Mouse (Mus musculus) layer of hippocampus, postnatal 36 days (tissue): ENCODE data around the gene Zfp948. TPM values are rescaled to one million over a fixed set of nuclear protein-coding genes. Genes with fewer than 3 reads are reported as not detected.
"Not testable (repeated sequence)": the region's sequence is repeated elsewhere in the genome, so short reads cannot be mapped to it uniquely, and the experiment has no call there.

Source experiments
- DNase-seq, 2 experiments: peaks; one replicate each; pipeline ENCODE4 v3.0.0; 2022
- total RNA-seq, 2 experiments: library from RNA; stranded (reverse); gene quantifications; 2 replicates each; pipeline ENCODE4 v1.2.3; 2021

Zfp948 gene
- 10 to 100 TPM; 11.8 to 12.7 TPM for total RNA-seq

DNA sequence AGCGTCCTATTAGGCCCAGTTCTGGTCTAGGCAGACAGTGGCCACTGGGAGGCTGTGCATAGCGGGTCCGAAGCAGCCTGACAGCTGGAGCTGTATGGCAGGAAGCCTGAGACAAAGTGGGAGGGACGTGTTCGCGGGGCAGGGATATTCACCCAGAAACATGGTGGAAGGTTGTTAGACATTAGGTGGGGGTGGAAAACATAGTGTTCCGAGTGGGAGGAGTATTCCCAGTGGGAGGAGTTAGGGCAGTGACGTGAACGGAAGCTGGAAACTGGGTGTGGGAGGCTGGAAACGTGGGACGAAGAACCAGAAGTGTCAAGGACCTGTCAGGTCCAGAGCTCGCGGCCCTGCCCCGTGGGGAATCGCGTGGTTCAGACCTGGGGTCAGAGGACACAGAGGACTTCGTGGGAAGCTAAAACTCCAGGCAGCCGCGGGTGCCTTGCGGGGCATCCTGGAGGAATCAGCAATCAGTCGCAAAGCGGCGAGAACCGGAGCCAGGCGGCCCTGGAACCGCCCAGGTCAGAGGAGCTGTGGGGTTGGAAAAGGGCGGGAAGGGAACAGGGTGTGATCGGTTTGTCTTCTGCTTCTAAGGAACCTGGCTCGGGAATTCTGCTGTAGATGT, at the start of gene Zfp948:
Gene Zfp948, plus strand, starts transcription at position 281 of the 622 bp plus-strand sequence.
- peak; percentile 77 to 80 for DNase-seq

DNA sequence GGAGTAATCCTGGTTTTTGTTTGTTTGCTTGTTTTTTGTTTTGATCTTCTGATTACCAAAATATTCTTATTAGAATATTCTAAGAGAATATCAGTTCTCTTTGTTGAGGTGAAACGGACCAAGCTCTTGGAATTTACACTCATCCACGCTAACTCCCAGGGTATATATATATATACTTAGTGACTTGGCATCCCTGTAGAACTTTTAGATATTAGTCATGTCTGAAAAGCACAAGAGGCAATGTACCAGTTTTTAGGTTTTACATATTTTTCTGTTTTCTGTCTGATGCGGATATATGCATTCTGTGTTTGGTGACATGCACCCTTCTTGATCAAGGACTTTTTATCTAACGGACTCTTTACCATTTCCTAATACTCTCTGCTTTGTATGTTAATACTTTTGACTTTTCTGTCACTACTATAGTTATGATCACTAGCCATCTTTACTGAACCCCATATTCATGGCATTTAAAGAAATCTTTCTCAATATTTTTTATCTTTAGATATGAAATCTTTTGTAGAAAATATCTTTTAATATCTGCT, 49.6 kb upstream of the Zfp948 start:
- no peak for DNase-seq

DNA sequence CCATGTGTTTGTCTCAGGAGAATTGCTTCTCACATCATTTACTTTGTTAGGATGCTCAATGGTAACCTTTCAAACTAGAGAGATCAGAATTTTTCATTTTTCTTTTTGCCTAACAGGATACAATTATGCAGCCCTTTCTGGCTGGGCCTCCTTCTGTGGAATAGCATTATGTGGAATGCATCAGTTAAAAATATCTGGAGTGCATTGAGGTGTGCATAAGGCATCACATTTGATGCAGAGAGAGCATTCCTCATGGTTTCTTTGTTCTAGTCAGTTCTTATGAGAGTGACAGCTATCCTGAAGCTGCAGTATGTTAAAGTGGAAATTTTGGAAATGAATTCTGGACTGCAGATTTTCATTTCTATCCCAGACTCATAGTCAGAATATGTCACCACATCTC, 40.5 kb upstream of the Zfp948 start:
- no peak for DNase-seq

DNA sequence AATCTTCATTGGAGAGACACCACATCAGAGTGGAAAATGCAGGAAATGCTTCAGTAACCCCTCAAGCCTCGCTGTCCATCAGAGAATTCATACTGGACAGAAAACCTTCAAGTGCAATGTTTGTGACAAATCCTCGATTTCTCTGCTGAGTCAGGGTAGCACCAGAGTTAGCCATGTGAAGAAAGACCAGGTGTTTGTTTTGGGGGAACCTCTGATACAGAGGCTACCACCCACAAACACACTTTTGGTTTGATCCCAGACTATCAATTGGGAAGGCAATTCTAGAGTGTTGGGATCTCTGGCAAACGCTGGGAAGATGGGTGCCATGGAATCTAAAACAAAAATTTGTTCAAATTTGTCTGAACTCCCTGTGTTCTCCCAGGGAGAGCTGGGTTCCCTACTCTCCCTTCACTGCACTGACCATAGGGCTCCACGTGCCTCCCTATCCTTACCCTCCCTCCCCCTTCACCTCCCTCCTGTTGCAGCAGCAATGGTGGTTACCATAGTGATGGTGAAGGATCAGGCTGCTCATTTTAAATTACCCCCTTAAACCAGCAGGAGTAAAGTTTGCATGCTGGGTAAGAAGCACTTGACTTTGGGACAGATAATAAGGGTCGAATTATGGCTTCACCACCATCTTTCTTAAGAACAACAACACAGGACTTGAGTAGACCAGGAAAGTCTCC, 36.0 kb upstream of the Zfp948 start:
- no peak for DNase-seq

DNA sequence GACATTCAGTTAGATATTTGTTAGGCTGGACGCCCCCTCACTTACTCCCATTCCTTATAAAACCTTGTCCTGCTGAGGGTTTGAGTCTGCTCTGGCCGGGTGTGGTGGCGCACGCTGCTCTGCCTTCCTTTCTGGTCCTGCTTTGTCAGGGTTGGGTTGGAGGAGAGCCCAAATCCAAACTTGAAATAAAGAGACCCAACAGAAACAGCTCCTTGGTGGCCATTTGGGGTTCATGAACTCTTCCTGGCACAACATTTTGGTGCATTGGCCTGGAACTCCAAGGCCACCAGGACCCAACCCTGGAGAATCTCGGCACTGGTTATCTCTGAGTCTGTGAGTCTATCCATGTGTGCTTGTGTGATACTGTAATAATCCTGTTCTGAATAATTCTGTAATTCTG, 35.2 kb upstream of the Zfp948 start:
- peak in 1 of 2 experiments; percentile 15 for DNase-seq

DNA sequence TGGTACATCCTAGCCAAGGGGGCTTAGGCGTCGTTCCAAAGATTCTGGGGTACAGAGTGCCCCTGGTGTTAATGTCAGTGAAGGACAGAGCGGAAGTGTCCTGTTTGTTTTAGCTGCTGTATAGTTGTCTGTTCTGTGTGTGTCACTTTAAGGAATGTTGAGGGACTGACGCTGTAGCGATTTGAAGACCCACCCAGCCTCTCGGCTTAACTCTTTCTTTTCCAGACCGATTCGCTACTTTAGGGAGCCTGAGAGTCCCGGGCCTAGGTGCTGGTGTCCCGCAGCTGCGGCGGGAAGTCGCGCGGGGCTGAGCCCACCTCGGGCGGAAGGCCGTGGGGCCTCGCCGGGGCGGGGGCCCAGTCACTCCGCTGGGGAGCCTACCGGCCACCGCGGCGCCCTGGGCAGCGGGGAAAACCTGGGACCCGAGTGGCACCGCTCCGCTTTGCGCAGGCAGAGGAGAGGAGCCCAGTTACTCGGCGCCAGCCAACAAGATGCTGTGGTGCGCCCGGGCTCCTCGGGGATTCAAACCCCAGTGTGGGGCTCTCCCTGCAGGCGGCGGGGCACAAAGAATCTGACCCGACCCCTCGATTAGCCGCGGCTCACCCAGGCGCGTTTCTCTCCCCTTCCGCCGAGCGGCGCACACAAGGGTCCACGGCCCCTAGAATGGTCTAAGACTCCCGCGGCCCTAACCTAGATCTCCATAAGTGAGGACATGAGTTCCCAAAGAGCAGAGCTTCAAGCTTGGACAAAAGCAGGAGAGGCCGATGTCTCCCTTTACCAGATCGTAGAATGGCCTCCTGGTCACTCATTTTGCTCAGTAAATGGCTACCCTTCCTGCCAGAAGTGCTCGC, 34.5 kb upstream of the Zfp948 start:
- peak; percentile 74 to 80 for DNase-seq

DNA sequence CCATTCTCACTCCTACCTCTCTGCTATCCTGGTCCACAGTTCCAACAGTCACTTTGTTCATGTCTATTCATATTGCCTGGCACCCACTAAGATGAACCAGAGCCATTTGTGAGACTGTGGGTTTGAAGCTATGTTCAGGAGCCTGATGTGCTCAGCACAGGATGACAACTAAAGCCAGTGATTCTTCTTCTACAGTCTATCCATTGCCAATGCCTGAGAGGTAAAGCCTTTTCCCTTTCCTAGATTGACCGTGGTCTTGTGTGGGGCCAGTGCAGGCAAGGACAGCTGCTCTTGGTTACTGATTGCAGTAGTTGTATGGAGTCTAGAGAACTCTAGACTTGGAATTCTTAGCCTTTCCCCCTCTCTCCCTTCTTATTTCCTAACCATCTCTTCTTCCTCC, 32.8 kb upstream of the Zfp948 start:
- DNase-seq: no peak

DNA sequence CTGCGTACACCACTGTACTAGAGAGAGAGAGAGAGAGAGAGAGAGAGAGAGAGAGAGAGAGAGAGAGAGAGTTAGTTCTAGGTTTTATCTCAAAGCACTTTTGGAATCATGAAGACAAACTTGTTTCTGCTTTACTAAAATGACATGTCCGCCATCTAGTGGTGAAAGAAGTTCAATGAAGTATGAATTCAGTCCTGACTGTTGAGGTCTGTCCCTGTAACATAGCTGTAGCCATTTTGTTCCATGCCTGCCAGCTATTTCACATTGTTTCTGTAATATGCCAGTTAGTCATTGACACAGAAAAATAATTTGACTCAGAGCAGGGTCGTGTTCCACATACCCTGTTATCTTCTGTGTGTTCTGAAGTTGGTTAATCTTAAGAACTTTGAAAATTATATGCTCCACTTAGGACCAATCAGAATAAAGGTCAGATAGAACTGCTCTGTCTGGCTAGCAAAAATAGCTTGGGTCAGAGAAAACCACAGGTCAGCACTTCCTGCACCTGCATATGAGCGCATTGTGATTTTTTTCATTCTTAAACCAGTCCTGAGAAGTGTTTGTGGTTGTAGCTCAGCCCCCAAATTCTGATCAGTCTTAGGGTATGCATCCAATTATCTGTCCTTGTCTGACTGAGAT, 32.2 kb upstream of the Zfp948 start:
- no peak for DNase-seq

DNA sequence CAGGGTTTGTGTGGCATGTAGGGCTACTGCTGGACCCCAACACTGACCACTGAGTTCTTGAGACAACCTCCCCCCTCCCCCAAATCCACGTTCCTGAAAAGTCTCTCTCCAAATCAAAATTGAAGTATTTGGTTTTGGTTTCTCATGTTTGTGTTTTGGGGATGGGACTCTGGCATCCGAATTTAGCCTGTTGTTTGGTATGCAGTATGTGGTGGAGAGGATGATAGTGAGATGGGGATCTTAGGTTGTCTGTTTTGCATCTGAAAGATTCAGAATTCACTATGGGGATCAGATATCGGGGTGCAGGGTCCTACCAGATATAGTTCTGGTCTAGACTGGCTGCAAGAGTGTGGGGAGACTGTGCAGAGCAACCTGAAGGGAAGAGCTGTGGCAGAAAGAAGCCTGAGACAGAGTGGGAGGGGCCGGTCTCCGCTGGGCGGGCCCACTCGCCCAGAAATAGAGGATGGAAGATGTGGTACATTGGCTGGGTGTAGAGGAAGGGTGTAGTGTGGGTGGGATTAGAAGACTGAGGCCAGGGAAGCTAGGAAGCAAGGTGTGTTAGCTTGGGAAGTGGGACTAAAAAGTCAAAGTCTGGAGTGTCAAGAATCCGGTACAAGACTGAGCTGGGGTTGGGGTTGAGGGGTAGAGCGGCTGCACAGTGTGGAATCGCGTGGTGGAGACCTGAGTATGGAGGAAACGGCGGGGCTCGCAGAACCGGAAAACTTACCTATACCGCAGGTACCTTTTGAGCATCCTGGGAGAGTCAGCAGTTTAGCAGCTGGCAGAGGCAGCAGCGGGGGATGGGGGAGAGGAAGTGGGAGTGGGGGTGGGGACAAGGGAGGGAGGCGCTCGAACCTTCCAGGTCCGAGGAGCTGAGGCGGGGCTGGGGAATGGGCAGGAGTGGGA, 31.5 kb upstream of the Zfp948 start, which contains the start of gene Zfp52:
Gene Zfp52, plus strand, starts transcription at position 444 of the 906 bp plus-strand sequence.
- DNase-seq: peak; percentile 57 to 60

DNA sequence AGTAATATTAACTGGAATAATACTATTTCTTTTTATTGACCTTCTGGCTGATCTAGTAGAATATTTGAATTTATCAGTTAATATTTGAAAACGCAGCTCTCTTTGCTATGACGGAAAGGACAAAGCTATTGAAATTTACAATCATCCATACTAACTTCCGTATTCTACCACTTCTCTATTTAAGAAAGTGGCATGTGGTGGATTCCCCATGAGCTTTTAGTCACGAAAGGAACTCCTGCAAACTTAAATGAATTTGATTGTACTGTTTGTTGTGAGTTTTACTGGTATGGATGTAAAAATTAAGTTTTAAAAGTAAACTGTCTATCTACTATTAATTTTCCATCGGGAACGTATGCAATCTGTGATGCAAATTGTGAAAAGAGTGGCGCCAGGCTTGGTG, 30.7 kb upstream of the Zfp948 start:
- DNase-seq: no peak

GRCm38 (mm10) chr17:21536676-21537075, 30.1 kb upstream of the Zfp948 start:
- no peak for DNase-seq

GRCm38 (mm10) chr17:21557831-21558230, 9.0 kb upstream of the Zfp948 start:
- DNase-seq: no peak

GRCm38 (mm10) chr17:21566220-21566619, 588 bp upstream of the Zfp948 start:
- DNase-seq: peak; percentile 9 to 19

DNA sequence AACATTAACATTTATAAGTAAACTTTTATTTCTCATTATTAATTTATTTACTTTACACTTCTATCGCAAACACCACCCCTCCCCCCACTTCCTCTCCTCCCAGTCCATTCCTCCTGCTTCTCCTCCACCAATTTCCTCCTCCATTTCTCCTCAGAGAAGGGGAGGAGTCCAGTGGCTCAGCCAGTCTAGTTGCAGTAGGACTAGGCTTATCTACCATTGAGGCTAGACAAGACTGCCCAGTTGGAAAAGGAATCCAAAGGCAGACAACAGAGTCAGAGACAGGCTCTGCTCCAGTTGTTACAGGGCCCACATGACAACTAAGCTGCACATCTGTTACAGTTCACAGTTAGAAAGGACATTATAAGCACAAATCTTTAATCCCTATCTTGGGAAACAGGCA, 888 bp downstream of the Zfp948 start:
- peak in 1 of 2 experiments; percentile 5 for DNase-seq

GRCm38 (mm10) chr17:21579080-21579479, 12.3 kb downstream of the Zfp948 start:
- no peak for DNase-seq

DNA sequence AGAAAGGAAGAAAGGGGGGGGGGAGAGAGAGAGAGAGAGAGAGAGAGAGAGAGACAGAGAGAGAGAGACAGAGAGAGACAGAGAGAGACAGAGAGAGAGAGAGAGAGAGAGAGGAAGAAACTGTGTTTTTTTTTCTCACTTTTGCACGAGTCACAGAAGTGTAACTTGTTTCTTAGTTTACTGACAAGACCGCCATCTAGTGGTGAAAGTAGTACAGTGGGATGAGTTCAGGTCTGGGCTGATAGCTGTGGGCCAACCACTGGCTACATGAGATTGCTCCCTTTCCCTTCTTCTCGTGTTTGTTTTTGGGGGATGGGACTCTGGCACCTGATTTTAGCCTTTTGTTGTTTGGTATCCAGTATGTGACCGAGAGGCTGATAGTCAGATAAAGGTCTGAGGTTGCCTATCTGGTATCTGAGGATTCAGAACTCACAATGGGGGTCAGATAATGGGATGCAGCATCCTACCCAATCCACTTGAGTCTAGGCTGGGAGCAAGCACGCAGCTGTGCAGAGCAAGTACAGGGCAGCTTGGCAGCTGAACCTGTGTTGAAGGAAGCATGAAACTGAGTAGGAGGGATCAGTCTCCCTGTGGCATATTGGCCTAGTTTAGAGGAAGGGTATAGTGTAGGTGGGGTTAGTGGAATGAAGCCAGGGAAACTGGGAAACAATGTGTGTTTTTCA, 12.8 kb downstream of the Zfp948 start:
- DNase-seq: no peak

DNA sequence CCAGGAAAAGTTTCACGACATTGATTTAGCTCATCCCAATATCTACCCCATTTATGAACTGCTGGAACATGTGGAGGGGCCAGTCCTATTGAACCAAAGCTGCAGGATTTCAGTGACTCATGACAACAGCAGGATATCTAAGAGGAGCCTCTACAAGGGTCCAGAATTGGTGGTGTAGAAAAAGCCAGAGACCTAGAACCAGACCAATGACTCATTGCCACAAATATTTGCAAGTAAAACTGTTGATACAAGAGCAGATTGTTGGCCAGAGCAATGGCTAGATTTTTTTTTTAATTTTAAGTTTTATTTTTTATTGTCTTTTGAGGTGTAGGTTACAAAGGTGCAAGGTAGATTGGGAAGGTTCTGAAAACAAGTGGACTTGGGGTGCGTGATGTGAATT, 18.7 kb downstream of the Zfp948 start:
- DNase-seq: no peak

GRCm38 (mm10) chr17:21616356-21616755, 49.5 kb downstream of the Zfp948 start:
- no peak for DNase-seq

DNA sequence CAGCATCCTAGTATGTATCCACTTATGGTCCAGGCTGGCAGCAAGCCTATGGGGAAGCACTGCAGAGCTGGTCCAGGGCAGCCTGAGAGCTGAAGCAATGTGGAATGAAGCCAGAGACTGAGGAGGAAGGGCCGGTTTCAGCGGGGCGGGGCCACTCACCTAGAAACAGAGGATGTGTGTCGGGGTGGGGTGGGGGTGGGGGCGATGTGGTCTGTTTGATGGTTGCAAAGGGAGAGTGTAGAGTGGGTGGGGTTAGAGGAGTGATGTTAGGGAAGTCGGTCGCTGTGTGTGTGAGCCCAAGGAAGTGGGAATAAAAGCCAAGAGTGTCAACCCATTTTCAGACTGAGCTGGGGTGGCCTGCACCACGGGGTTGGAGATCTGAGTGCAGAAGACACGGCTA, 50.5 kb downstream of the Zfp948 start:
- DNase-seq: no peak

DNA sequence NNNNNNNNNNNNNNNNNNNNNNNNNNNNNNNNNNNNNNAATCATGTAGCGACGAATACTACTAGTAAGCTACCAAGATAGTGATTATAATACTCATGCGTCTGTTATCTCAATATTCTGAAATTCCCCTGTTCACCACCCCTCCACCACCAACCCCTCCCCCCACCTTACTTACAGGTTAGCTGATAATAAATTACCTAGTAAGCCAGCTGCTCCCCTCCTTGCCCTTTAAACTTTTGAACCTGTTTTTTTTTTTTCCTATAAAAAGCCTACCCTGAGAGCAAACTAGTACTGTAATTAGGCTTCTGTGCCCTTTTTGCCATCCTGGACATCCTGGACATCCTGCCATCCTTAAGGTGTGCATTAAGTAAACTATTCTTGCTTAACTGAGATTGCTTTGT, 56.8 kb downstream of the Zfp948 start:
- no peak for DNase-seq

GRCm38 (mm10) chr17:21635758-21636157, 69.0 kb downstream of the Zfp948 start:
- not testable (repeated sequence) for DNase-seq
